Mouse (Mus musculus) CH12.LX (cell line): ENCODE results near the gene Spred2. TPM values are rescaled to one million over a fixed set of nuclear protein-coding genes. Genes with fewer than 3 reads are reported as not detected.

Source experiments
- DNase-seq: peaks from one replicate; pipeline ENCODE4 v3.0.0-alpha.2; 2013; ENCODE audit errors: extremely low read depth
- H3K27ac ChIP-seq: 2 replicates; pipeline ENCODE4 v1.5.1; 2012; ENCODE audit warnings: low read depth, mild to moderate bottlenecking, control low read depth, moderate library complexity; ENCODE audit not compliant: insufficient read depth
- H3K27me3 ChIP-seq: replicated peaks from 2 replicates; pipeline ENCODE3; 2012; ENCODE audit warnings: inconsistent platforms
- H3K36me3 ChIP-seq, 2 experiments: replicated peaks in 1 of 2; 2 replicates each; pipeline versions ENCODE3 to v1.6.1; 2012; ENCODE audit warnings: inconsistent platforms in 1 of 2, low read length in 1 of 2, mild to moderate bottlenecking in 1 of 2, mixed read lengths in 1 of 2, moderate library complexity in 1 of 2; ENCODE audit not compliant: control insufficient read depth in 1 of 2, insufficient read depth in 1 of 2
- H3K4me1 ChIP-seq, 2 experiments: 2 replicates each; pipeline ENCODE4 v1.6.1; 2012; ENCODE audit warnings: inconsistent platforms in 1 of 2, moderate library complexity in 1 of 2; ENCODE audit not compliant: insufficient read depth in 2 of 2, control insufficient read depth in 1 of 2
- H3K4me2 ChIP-seq: 2 replicates; pipeline ENCODE4 v1.6.1; 2012; ENCODE audit warnings: low read depth, mild to moderate bottlenecking, control low read depth; ENCODE audit not compliant: poor library complexity, insufficient read depth, severe bottlenecking
- H3K4me3 ChIP-seq, 3 experiments: fragments of 150-350 bp in 1 of 3; sonication (generic) in 1 of 3; replicated peaks in 1 of 3; 2 replicates each; pipeline versions ENCODE3 to v1.5.1; 2011 to 2012; ENCODE audit warnings: low read depth in 2 of 3, low read length in 2 of 3, mild to moderate bottlenecking in 2 of 3, moderate library complexity in 2 of 3, control low read depth in 1 of 3, improper control_type of control experiment in 1 of 3, inconsistent platforms in 1 of 3, mixed read lengths in 1 of 3; ENCODE audit not compliant: poor library complexity in 1 of 3
- H3K79me2 ChIP-seq: replicated peaks from 2 replicates; pipeline ENCODE4 v1.6.1; 2012; ENCODE audit warnings: mild to moderate bottlenecking, moderate library complexity; ENCODE audit not compliant: control insufficient read depth, poor library complexity, insufficient read depth, severe bottlenecking; ENCODE audit errors: extremely low read depth
- H3K9ac ChIP-seq: 2 replicates; pipeline ENCODE4 v1.6.1; 2012; ENCODE audit warnings: low read depth, mild to moderate bottlenecking, control low read depth, moderate library complexity; ENCODE audit not compliant: insufficient read depth
- H3K9me3 ChIP-seq: replicated peaks from 2 replicates; pipeline ENCODE3; 2012; ENCODE audit warnings: low read length, inconsistent platforms, mixed read lengths
- BHLHE40 ChIP-seq: IDR thresholded peaks from 2 replicates; pipeline ENCODE4 v1.6.1; 2011; ENCODE audit warnings: mild to moderate bottlenecking, low read depth, low read length, improper control_type of control experiment
- E2F4 ChIP-seq: IDR thresholded peaks from 2 replicates; pipeline ENCODE4 v1.6.1; 2011; ENCODE audit warnings: low read depth, low read length, improper control_type of control experiment; ENCODE audit not compliant: insufficient replicate concordance
- EP300 ChIP-seq: IDR thresholded peaks from 2 replicates; pipeline ENCODE4 v1.6.1; 2011; ENCODE audit warnings: low read length, improper control_type of control experiment
- ETS1 ChIP-seq: conservative IDR thresholded peaks from 2 replicates; pipeline ENCODE4 v1.6.1; 2012; ENCODE audit warnings: low read depth, mild to moderate bottlenecking, inconsistent platforms, low read length, improper control_type of control experiment, moderate library complexity
- IRF4 ChIP-seq: IDR thresholded peaks from 2 replicates; pipeline ENCODE4 v1.6.1; 2014; ENCODE audit warnings: low read depth, mild to moderate bottlenecking, inconsistent platforms, low read length, improper control_type of control experiment
- JUN ChIP-seq: IDR thresholded peaks from 2 replicates; pipeline ENCODE4 v1.6.1; 2011; ENCODE audit warnings: low read depth, mild to moderate bottlenecking, low read length, improper control_type of control experiment, moderate library complexity; ENCODE audit not compliant: insufficient read depth
- JUND ChIP-seq: conservative IDR thresholded peaks from 2 replicates; pipeline ENCODE4 v1.6.1; 2011; ENCODE audit warnings: low read depth, low read length, improper control_type of control experiment
- MAX ChIP-seq: IDR thresholded peaks from 2 replicates; pipeline ENCODE4 v1.6.1; 2011; ENCODE audit warnings: low read length, improper control_type of control experiment
- MEF2A ChIP-seq: IDR thresholded peaks from 2 replicates; pipeline ENCODE4 v1.6.1; 2014; ENCODE audit warnings: low read depth, mild to moderate bottlenecking, inconsistent platforms, low read length, improper control_type of control experiment, borderline replicate concordance
- MXI1 ChIP-seq: IDR thresholded peaks from 2 replicates; pipeline ENCODE4 v1.6.1; 2011; ENCODE audit warnings: mild to moderate bottlenecking, low read depth, low read length, improper control_type of control experiment
- NELFE ChIP-seq: IDR thresholded peaks from 2 replicates; pipeline ENCODE4 v1.6.1; 2011; ENCODE audit warnings: low read depth, low read length, improper control_type of control experiment
- POLR2AphosphoS2 ChIP-seq: IDR thresholded peaks from 2 replicates; pipeline ENCODE4 v1.6.1; 2011; ENCODE audit warnings: low read depth, low read length, improper control_type of control experiment
- RAD21 ChIP-seq: IDR thresholded peaks from 2 replicates; pipeline ENCODE4 v1.6.1; 2011; ENCODE audit warnings: low read depth, mild to moderate bottlenecking, low read length, improper control_type of control experiment, moderate library complexity
- SIN3A ChIP-seq: IDR thresholded peaks from 2 replicates; pipeline ENCODE4 v1.6.1; 2012; ENCODE audit warnings: low read length, improper control_type of control experiment, inconsistent platforms
- SMC3 ChIP-seq: IDR thresholded peaks from 2 replicates; pipeline ENCODE4 v1.6.1; 2011; ENCODE audit warnings: low read depth, low read length, improper control_type of control experiment
- TBP ChIP-seq: conservative IDR thresholded peaks from 2 replicates; pipeline ENCODE4 v1.6.1; 2011; ENCODE audit warnings: low read depth, low read length, improper control_type of control experiment
- TCF12 ChIP-seq: IDR thresholded peaks from 2 replicates; pipeline ENCODE4 v1.6.1; 2014; ENCODE audit warnings: low read depth, mild to moderate bottlenecking, inconsistent platforms, low read length, improper control_type of control experiment
- UBTF ChIP-seq: IDR thresholded peaks from 2 replicates; pipeline ENCODE4 v1.6.1; 2012; ENCODE audit warnings: low read depth, mild to moderate bottlenecking, inconsistent platforms, low read length, improper control_type of control experiment, moderate library complexity
- ZC3H11A ChIP-seq: IDR thresholded peaks from 2 replicates; pipeline ENCODE4 v1.6.1; 2012; ENCODE audit warnings: low read depth, mild to moderate bottlenecking, inconsistent platforms, low read length, improper control_type of control experiment
- ZKSCAN1 ChIP-seq: IDR thresholded peaks from 2 replicates; pipeline ENCODE4 v1.6.1; 2012; ENCODE audit warnings: low read depth, inconsistent platforms, low read length, improper control_type of control experiment, borderline replicate concordance
- dilution Hi-C: fragments of 300-500 bp; cut with MboI; formaldehyde crosslinking; loops from 2 replicates; pipeline ENCODE4 v1.14.3; 2020; ENCODE audit warnings: low sequenced_read_pairs; ENCODE audit not compliant: extremely low pct_unique_long_range_greater_than_20kb, extremely low pct_ligation_motif_present
- in situ Hi-C: fragments of 300-500 bp; cut with MboI; formaldehyde crosslinking; loops from 3 replicates; pipeline ENCODE4 v1.14.3; 2019; ENCODE audit warnings: low sequenced_read_pairs, low pct_ligation_motif_present, low pct_unique_long_range_greater_than_20kb, mixed read lengths
- polyA plus RNA-seq: library from polyadenylated mRNA; unstranded; fragments of >175 nt; gene quantifications from 2 replicates; pipeline ENCODE4 v1.2.1, GENCODE M21; 2012; ENCODE audit warnings: low read depth; ENCODE audit not compliant: insufficient read length
- total RNA-seq, 2 experiments: library from RNA; depleted of rRNA; stranded (reverse); fragments of 300-350 nt in 1 of 2; fragments of >200 nt in 1 of 2; gene quantifications; 2 replicates each; pipeline ENCODE4 v1.2.3; 2012 to 2014

Spred2 gene
- total and polyA plus RNA-seq, 3 experiments, result 1.4 to 15.8 (median 4.2) TPM

- H3K79me2 ChIP-seq, result 0 out of 2 replicates have a peak, but pooled peaks cover 4% of the 10 kb centered on the region
- TF ChIP-seq BHLHE40, result no peak
- TF ChIP-seq TCF12, result no peak
- TF ChIP-seq POLR2AphosphoS2, result no peak
- no peak for TF ChIP-seq NELFE
- TF ChIP-seq EP300, result no peak
- no peak for TF ChIP-seq TBP
- peaks cover 2 to 46% of the 10 kb centered on the region in 2 experiments for H3K36me3 ChIP-seq
- H3K4me3 ChIP-seq, result no peak overlapping the region
- no peak overlapping the region for H3K27ac ChIP-seq
- H3K4me1 ChIP-seq, result peaks cover 3 to 48% of the 10 kb centered on the region in 2 experiments; a peak in 2 of 4 replicates
- H3K27me3 ChIP-seq, result no peaks in the 10 kb centered on the region
- no peak overlapping the region for H3K4me2 ChIP-seq
- no peaks in the 10 kb centered on the region for H3K9me3 ChIP-seq
- no peak for DNase-seq
- in situ Hi-C loops, result no loop called here
- H3K9ac ChIP-seq, result no peak overlapping the region
- dilution Hi-C loops, result no loop called here
Observed at GRCm38 (mm10) chr11:19962796-19963195, 38.6 kb downstream of the Spred2 start.

GRCm38 (mm10) chr11:19963717-19964141 lies 39.6 kb downstream of the Spred2 start:
- no peaks in the 10 kb centered on the region for H3K27me3 ChIP-seq
- H3K27ac ChIP-seq, result no peak overlapping the region
- no peak overlapping the region for H3K4me2 ChIP-seq
- in situ Hi-C loops, result no loop called here
- TF ChIP-seq JUN (no peak), TBP (no peak), EP300 (no peak), JUND (no peak), MXI1 (no peak), BHLHE40 (no peak), SMC3 (no peak), IRF4 (no peak), ZKSCAN1 (no peak), ZC3H11A (no peak)
- no peak for DNase-seq
- H3K9me3 ChIP-seq, result no peaks in the 10 kb centered on the region
- H3K4me3 ChIP-seq, result no peak overlapping the region
- 0 out of 2 replicates have a peak, but pooled peaks cover 4% of the 10 kb centered on the region for H3K79me2 ChIP-seq
- H3K4me1 ChIP-seq, result peaks cover 3 to 56% of the 10 kb centered on the region in 2 experiments; a peak in 2 of 4 replicates
- no peak overlapping the region for H3K9ac ChIP-seq
- dilution Hi-C loops, result no loop called here
- peaks cover 2 to 46% of the 10 kb centered on the region in 2 experiments for H3K36me3 ChIP-seq

GRCm38 (mm10) chr11:19964333-19964732 lies 40.2 kb downstream of the Spred2 start:
- H3K4me2 ChIP-seq, result no peak overlapping the region
- H3K36me3 ChIP-seq, result peaks cover 2 to 49% of the 10 kb centered on the region in 2 experiments
- dilution Hi-C loops (no loop called here), in situ Hi-C loops (no loop called here)
- TF ChIP-seq RAD21 (no peak), E2F4 (no peak), BHLHE40 (no peak), JUN (no peak), ZKSCAN1 (no peak), EP300 (no peak), UBTF (no peak), MAX (no peak), MEF2A (no peak), ETS1 (no peak), SIN3A (no peak)
- H3K27me3 ChIP-seq, result no peaks in the 10 kb centered on the region
- H3K27ac ChIP-seq, result no peak overlapping the region
- H3K9me3 ChIP-seq, result no peaks in the 10 kb centered on the region
- no peak overlapping the region for H3K9ac ChIP-seq
- 0 out of 2 replicates have a peak, but pooled peaks cover 2% of the 10 kb centered on the region for H3K79me2 ChIP-seq
- H3K4me1 ChIP-seq, result peaks cover 3 to 62% of the 10 kb centered on the region in 2 experiments; a peak in 2 of 4 replicates
- DNase-seq, result no peak
- no peak overlapping the region for H3K4me3 ChIP-seq
